Mouse (Mus musculus) c-Kit-positive CD71-negative TER-119-negative erythroid progenitor cells, embryonic 14.5 days (primary cell): ENCODE measurements around the gene Gm5926.
"Not testable (repeated sequence)": the region's sequence is repeated elsewhere in the genome, so short reads cannot be mapped to it uniquely, and the experiment has no call there.

Experiments
- DNase-seq: peaks from one replicate; pipeline ENCODE4 v3.0.0-alpha.2; 2013; ENCODE audit warnings: low read depth

Gene Gm5926

DNA sequence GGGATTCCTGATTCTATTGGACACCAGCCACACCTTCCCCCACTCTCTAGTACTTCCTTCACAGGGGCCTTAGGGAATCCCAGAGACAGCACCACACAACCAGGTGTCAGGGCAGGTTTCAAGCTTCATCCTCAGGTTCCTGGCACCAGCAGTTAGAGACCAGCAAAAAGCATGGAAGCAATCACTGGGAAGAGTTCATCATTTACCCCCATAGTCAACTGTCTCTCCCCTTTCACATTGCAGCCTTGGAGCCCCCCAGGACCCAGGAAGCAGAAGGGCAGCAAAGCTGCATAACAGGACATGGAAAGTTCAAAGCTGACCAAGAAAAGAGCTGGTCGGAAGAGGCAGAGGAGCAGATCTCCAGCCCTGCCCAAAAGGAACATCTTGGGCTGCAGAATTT, at the start of gene Gm5926:
Gene Gm5926 (plus strand): TSS at position 301 of the 400 bp plus-strand sequence.
- not testable (repeated sequence) for DNase-seq

DNA sequence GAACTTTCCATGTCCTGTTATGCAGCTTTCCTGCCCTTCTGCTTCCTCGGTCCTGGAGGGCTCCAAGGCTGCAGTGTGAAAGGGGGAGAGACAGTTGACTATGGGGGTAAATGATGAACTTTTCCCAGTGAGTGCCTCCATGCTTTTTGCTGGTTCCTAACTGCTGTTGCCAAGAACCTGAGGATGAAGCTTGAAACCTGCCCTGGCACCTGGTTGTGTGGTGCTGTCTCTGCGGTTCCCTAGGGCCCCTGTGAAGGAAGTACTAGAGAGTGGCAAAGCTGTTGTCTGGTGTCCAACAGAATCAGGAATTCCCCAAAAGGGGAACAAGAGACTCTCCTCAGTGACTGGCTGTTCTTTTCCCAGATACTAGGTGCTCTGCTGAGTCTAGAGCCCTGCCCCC, 49.5 kb upstream of the Gm5926 start:
- not testable (repeated sequence) for DNase-seq

DNA sequence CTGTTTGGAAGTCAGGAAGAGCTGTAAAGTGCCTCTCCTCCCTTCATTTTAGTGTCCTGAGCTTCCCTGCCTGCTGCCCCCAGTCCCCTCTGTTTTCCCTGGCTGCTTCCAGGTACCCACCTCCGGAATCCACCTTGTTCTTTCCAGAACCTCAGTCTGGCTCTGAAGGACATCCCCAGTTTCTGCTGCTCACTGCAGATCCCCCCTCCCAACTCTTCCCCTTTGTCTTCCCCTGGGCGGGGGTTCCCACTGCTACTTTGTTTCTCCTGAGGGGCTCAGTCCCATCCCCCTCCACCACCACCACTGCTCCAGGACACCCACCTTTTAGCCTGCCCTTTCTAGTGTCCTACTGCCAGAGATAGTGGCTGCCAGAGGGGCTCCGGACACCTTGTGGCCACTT, 49.1 kb upstream of the Gm5926 start:
- not testable (repeated sequence) for DNase-seq
